Mouse (Mus musculus) fat pad, adult 2 months (tissue): Measurements from ENCODE around the gene Dnase1l2.

Experiments
- DNase-seq: peaks from one replicate; pipeline ENCODE4 v3.0.0-alpha.2; 2011; ENCODE audit warnings: low read depth, low spot score; ENCODE audit errors: extremely low read depth

Dnase1l2 gene

DNA sequence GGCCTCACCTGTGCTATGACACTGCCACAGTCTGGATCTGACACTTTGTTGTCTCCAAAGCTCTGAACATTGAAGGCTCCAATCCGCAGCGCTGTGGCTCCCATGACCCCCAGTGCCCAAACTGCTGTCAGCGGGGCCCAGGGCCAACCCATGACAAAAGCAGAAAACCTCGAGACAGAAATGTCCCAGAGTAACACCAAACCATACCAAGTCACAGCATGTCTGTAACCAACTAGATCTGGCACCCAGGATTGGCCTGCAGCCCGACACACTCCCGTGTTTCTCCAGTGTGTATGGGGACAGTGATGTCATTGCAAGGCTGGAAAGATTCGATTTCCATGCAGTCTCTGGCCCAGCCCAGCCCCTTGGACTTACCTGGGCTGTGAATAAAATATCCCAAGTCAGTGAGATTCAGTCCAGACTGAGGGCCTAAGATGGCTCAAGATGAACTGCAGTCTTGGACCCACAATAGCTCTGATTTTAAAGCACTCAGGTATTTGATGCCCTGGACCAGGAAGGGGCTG, at the start of gene Dnase1l2:
Gene Dnase1l2 (minus strand): TSS at position 474 of the 524 bp plus-strand sequence.
- DNase-seq: no peak

DNA sequence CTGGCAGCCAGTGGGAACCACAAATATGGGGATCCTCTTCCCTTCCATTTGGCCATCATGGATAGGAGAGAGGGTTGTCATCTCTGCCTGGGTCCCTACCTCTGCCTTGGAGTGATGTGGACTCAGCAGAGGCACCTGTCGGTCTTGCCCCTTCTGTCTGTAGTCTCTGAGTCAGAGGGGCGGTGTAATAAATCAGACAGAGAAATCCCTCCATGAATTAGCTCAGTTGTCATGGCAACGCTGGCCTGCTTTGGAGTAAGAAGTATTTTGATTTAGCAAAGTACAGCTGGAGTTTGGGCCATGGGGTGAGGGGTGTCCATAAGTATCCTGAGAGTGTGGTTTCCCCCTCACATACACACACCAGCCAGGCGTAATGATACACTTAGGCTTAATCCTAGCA, 47.5 kb upstream of the Dnase1l2 start:
- DNase-seq: no peak

DNA sequence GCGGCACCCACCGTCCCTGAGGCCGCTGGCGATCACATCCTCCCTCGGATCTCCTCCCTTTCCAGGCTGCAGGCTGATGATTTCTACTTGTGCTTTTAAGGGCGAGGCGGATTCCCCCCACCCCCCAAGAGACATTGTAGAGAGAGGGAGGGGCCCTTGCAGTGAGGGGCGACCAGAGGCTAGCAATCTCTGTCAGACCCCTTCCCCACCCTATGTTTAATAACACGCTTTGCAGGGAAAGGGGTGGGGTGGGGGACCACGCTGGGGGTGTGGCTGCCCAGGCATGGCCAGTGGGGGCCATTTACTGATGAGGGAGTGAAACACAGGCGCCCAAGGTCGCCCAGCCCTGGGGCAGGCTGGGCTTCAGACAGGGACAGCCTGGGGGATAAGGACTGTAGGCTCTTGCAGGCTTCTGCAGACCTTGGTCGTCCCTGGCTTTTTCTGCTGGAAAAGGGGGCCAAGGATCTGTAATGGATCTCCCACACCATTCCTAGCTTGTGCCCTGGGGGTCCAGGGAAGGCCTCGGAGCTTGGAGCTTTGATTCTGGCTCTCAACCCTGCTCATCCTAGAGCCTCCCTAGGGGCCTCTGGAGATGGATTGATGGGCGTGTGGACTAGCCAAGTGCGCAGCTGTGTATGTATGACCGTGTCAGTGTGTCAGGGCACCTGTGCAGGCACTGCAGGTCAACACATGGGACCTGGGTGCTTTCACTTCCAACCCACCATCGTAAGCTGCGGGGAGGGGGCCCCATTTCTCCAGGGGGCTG, 46.5 kb upstream of the Dnase1l2 start:
- DNase-seq: no peak

DNA sequence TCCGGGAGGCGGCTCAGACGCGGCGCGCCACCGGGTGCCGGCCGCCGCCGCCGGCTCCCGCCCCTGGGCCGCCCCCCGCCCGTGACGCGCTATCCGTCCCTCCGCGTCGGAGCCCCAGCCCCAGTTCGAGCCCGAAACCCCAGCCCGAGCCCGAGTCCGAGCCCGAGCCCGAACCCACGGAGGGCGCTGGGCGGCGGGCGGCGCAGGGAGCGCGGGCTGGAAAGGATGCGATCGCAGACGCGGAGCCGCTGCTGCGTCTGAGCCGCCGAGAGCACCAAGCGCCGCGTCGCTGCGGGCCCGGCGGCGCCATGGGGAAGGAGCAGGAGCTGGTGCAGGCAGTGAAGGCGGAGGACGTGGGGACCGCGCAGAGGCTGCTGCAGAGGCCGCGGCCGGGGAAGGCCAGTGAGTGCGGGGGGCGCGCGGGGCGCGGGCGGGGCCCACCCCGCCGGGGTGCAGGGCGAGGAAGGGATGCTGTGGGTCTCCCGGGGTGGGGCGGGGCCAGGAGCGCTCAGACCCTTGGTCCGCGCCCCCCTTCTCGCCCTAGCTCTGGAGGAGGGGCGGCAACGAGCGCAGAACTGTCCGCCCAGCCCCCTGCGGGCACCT, 45.9 kb upstream of the Dnase1l2 start:
- DNase-seq: no peak

DNA sequence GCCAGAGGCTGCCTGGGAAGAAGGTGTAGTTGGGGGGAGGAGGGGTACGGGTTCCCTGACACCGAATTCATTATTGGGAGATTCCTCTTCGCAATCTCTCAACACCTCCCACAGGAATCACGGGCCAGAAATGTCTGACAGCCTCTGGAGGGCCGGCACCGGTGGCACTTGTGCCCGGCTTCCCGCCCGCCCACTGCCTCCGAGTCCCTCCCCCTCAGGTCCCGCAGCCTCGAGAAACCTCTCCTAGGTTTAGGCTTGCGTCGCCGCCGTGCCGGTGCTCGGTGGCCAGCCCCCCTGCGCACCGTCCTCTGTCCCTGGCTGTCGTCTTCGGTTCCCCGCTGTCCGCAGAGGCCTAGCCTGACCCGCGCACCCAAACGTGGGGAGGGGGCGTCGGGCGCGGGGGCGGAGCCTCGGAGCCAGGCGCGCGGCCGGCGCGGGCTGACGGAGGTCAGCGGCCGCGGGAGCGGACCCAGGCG, 45.3 kb upstream of the Dnase1l2 start, which contains the start of gene Caskin1:
Gene Caskin1 (plus strand): TSS at position 416 of the 476 bp plus-strand sequence.
- DNase-seq: no peak

DNA sequence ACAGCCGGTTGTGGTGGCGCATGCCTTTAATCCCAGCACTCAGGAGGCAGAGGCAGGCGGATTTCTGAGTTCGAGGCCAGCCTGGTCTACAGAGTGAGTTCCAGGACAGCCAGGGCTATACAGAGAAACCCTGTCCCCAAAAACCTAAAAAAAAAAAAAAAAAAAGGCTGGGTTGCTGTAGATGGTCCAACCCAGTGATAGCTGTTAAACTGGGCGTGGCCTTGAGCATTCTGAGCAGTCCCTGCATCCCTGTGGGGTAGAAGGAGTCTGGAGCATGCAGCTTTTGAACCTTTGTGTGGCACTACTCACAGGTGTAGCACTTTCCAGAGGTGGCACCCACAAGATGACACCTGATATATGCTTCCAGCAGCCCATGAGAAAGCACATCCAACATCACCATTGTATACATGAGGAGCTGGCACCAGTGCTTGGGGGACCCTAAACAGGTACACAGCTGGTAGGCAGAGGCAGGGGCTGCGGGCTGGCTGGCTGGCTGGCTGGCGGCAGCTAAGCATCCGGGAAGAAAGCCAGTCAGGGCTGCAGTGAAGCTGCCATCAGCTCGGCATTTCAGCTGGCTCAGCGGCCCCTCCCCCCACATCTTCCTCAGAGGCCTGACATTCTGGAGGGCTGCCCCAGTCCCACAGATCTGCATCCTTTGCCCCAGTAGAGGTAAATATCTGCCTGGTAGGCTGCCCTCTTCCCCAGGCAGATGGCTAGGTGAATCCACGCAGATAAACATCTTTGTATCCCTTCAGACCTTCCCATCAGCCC, 42.4 kb upstream of the Dnase1l2 start:
- DNase-seq: no peak

DNA sequence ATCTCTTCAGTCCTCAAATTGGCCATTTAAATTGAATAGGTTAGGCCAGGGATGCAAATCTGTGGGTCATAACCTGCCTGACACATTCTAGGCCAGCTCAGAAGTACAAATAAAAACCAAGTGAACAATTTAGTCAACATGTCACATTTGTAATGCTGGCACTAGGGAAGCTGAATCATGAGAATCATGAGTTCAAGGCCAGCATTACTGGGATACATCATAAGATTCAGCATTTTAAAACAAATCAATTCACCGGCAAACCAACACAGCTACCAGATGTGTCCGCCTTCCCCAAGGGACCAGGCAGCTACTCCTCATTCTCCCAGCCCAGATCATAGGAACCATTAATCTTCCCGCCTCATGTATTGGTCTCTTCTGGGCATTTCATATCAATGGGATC, 40.6 kb upstream of the Dnase1l2 start:
- DNase-seq: no peak

DNA sequence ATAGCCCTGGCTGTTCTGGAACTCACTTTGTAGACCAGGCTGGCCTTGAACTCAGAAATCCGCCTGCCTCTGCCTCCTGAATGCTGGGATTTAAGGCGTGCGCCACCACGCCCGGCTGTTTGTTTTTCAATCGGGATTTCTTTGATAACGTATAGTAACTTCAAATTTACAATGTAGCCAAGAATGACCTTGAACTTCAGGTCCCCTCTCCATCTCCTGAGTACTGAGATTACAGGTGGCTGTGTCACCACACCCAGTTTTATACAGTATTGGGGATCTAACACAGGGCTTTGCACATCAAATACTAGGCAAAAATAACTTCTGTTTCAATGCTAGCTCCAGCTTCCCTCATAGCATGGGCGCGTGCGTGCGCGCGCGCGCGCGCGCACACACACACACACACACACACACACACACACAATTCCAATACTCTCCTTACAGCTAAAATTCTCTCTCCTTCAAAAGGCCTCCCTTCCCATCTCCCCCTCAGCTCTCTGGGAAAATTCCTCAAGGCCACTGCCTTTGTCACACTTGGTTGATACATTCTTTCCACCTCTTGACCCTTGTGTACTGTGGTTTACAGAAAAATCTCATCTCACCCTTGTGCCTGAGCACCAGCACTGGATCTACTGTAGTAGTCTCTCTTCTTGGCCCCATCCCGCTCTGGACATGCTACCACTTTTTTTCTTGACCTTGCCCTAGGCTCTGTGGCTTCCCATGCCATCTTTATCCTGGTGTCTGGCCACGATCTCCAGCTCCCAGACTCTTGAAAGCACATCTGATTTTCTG, 38.3 kb upstream of the Dnase1l2 start:
- no peak for DNase-seq

DNA sequence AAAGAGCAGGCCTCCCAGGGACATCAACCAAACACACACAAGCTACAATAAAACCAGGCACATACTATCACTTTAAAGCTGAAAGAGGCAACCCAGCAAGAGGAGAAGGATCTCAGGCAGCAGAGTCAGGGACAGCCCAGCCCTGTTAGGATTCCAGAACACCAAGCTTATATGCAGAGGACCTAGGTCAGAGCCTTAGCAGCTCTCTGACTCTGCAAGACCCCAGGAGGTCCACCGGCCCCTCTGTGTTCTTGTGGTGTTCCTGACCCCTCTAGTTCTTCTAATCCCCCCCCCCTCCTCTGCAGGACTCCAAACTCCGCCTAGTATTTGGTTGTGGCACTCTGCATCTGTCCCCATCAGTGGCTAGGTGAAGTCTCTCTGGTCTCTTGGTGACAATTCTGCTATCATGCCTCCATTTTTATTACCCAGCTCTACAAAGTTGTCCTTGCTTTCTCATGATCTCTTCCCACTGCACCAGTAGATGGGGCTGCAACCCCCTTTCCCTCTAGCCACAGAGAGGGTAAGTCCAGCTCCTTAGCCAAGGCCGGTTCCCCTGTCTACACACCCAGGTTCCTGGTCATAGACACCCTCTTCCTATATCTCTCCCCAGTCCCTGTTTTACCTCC, 37.4 kb upstream of the Dnase1l2 start:
- DNase-seq: no peak

DNA sequence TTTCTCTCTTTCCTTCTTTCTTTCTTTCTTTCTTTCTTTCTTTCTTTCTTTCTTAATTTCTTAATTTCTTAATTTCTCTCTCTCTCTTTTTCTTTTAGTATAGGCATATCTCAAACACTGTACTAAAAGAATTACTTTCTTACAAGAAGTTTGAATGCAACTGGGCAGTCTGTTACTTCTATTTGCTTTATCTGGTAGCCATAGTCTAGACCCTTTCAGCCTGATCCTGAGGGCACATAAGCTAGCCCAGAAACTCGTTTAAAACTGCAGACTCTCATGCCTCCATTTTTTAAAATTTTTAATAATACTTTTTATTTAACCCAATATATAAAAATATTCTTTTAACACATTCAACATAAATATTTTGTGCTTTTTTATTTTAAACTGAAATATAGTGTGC, 36.5 kb upstream of the Dnase1l2 start:
- DNase-seq: no peak

DNA sequence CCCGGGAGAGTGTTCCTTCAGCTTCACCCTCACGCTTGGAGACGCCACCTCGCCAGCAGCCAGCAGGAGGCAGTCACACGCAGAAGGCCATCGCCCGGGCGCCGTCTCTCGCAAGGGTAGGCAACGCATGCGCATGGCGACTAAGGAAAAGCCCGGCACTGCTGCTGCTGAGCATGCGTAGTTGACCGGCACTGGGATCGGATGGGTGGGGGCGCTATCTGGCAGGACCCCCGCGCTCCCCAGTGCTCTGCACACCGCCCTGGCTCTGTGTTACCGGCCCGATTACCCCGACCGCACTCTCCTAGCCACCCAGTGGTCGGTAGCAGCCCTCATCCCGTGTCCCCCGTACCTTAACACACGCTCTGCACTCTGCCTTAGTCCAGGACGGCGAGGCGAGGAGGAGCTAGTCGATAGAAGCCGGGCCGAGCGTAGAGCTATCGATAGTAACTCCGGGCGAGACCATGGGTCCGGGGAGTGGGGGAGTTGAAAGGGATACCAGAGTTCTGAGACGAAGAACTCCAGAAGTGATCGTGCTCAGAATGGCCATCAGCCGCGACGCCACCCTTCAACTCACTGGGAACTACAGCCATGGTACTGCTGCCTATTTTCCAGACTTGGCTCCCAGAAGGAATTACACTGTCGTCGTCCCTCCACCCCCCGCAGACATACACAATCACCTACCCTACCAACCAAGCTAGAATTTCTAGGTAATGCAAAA, 35.9 kb upstream of the Dnase1l2 start, which contains the start of gene Mlst8:
Gene Mlst8 (minus strand): TSS at position 416 of the 718 bp plus-strand sequence.
- DNase-seq: no peak

DNA sequence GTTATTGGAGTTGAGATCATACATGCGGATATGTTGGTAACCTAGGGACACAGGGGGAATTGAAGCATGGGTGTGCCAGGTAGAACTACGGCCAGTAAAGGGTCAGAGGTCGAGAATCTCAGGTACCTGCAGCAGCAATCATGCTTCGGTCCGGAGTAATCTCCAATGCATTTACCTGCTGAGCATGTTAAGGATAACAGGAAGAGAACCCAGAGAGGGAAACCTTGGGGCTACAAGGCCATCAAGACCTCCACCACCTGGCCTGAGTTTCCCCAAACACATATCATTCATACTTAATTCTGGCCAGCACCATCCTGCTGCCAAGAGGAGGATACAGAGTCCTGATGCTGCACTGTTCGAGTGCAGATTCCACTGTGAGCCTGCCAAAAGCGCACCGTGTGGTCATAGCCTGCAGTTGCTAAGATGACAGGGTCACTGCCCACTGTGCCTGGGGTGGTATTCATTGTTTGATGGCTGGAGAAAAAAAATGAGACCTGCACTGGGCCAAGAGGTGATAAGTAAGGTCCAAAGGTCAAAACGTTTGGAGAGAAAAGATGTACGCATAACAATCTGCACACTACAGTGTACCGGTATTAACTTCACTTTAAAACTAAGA, 35.2 kb upstream of the Dnase1l2 start:
- no peak for DNase-seq

DNA sequence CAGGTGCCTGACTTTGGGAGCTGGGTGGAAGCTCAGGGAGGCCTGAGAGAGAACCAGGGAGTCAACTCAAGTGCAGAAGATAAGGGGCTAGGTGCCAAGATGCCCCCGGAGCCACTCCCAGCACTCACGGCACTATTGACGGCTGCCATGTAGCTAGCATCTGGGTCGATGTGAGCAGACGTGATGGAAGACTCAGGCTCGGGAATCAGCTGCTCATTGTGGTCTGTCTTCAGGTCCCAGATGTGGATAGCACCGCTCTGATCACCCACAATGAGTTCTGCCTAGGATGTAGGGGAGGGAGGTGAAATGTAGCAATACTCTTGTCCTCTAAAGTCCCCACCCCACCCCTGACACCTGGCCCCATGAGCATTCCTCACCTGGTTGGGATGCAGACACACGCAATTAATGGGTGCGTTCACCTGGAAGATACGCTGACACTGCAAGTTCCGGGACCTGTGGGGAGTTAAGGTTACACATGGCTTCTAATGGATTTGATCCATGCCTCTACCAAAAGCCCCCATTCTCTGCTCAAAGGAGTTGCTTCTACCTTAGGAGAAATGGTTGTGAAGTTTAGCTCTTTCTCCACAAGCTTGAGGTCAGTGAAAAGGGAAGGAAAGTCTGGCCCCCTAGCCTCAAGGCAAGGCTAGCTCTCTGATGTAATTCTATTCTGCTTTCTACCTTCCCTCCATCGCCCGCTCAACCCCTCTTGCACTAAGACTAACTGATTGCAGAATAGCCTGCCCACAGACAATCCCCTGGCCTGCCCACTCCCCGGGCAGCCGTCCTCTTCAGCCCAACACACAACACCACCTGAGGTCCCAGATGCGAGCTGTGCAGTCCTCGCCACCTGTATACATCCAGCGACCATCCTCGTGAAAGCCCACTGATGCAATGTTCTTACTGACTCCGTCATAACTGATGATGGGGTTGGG, 34.4 kb upstream of the Dnase1l2 start:
- no peak for DNase-seq

DNA sequence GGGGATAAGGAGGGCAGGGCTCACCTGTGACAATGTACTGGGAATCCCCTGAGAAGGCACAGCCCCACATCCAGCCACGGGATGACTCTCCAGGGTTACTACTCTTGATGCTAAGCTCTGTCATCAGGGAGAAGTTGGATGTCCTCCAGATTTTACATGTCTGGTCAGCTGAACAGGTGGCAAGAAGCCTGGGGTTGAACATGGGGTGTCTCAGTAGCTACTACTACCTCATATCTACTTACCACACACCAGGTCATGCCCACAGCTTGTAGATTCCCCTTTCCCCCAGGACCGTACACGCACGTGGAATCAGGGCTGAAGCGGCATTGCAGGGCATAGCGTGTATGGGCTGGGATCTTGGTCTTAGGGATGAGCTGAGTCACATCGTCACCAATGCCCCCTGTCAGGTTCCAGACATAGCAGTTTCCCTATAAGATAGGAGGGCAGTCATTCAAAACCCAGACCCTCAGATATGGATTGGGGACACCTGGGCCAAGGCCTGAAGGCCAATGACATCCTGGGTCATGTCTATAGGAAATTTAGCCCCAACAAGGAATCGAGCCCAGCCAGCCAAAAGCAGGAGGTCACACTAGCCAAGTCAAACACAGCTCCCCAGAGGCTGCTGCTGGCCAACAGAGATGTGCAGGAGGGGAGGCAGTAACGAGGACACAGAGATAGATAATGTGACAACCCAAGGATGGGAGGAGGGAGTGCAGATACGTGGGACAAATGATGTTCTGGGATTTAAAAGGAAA, 33.3 kb upstream of the Dnase1l2 start:
- no peak for DNase-seq

DNA sequence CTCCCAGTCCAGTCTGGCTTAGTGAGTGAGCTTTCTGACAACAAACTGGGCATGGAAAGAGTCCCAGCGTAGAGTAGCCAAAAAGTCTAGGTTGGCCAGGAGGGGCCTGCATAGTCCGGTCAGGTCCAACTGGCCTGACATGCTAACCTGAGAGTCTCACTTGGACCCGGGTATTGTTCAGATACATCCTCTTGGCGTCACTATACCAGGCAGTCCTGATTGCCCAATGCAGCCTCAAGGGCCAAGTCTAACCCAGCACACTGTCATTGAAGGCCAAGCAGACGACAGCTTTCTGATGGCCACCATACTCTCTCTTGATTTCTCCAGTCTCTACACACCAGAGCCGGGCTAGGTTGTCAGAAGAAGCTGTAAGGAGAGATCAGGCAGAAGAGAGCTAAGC, 32.7 kb upstream of the Dnase1l2 start:
- DNase-seq: no peak

DNA sequence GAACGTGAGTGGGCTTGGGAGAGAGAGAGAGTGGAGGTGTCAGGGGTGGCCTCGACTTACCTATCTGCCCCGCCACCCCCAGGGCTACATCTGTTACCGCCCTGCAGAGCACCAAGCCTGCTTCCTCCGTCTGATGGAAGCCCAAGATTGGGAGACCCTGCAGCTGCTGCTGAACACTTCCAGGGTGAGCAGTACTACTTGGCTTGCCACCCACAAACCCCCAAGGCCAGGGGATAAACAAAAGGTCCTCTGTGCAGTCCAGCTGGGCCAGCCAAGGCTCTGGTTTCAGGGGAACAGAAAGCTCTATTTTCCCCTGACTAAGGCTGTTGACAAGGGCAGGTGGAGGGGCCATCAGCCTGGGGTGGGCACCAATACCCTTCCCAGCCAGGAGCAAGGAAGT, 31.7 kb upstream of the Dnase1l2 start:
- no peak for DNase-seq

DNA sequence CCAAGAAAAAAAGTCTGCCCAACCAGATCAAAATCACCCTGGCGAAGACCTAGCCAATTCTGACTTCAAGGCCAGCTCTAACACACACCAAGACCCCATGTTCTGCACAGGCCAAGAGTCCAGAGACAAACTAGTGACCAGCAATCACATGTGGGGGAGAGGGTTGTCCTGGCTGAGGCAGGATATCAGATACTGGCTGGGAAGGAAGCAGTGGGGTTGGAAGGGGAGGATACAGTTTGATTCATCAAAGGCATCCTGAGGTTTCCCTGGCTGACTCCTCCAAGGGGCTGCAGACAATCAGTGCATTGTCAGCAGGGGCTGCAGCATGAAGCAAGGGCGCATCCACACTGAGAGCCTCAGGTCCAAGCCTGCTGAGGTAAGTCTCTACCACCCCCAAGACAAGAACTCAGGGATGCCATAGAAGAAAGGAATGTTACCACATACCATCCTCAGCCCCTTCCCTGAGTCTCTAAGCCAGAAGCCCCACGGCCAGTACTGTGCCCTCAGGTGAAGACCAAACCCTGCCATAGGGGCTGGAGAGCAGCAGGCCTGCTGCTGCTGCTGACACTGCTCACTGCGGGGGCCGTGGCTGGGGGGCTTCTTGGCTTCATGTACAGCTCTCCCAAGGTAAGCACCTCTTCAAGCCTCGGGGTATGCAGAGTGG, 30.8 kb upstream of the Dnase1l2 start, which contains the start of gene Bricd5:
Gene Bricd5 (plus strand): TSS at position 273 of the 664 bp plus-strand sequence.
- no peak for DNase-seq
